Mouse (Mus musculus): ENCODE results near the gene Acss2.

Acss2 gene

DNA sequence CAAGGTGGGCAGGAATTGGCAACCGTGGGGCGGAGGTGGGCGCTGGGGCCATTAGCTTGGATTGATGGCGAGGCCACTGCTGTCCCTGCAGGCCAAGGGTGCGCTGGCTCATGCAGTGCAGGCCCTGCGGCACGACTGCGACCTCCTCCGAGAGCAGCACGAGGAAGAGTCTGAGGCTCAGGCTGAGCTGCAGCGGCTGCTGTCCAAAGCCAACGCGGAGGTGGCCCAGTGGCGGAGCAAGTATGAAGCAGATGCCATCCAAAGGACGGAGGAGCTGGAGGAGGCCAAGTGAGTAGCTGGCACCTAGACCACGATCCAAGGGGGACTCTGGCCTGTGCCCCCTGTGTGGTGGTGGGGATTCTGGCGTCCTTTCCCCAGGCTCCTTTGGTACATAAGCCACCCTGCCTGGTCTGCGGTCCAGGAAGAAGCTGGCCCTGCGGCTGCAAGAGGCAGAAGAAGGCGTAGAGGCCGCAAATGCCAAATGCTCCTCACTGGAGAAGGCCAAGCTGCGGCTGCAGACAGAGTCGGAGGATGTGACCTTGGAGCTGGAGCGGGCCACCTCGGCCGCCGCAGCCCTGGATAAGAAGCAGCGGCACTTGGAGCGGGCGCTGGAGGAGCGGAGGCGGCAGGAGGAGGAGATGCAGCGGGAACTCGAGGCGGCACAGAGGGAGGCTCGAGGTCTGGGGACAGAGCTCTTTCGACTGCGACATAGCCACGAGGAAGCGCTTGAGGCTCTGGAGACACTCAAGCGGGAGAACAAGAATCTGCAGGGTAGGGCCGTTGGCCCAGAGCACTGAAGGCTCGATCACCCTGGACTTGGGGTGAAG is 113.1 kb downstream of the Acss2 start:
- DNase-seq = no peak

DNA sequence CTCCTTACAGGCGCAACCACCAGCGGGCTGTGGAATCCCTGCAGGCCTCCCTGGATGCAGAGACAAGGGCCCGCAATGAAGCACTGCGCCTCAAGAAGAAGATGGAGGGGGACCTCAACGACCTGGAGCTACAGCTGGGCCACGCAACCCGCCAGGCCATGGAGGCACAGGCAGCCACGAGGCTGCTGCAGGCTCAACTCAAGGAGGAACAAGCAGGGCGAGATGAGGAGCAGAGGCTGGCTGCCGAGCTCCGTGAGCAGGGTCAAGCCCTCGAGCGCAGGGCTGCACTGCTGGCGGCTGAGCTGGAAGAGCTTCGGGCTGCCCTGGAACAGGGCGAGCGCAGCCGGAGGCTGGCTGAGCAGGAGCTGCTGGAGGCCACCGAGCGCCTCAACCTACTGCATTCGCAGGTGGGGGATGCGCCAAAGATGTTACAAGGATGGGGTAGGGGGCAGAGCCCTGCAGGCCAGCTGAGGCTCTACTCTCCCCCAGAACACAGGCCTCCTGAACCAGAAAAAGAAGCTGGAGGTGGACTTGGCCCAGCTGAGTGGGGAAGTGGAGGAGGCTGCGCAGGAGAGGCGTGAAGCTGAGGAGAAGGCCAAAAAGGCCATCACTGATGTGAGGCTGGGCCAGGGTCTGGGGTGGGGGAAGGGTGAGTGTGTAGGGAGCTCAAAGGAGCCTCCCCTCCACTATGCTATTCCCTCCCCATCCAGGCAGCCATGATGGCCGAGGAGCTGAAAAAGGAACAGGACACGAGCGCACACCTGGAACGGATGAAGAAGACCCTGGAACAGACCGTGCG is 114.6 kb downstream of the Acss2 start:
- no peak for DNase-seq

DNA sequence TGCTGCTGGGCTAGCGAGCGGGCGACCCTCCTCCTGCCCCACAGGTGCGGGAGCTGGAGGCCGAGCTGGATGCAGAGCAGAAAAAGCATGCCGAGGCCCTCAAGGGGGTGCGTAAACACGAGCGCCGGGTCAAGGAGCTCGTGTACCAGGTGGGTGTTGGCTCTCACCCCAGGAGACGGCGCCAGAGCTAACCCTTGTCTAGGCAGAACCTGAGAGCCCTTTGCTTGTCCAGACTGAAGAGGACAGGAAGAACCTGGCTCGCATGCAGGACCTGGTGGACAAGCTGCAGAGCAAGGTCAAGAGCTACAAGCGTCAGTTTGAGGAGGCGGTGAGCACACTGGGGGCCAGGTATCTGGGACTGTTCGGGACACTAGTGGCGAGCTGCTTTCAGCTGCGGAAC is 115.4 kb downstream of the Acss2 start:
- DNase-seq = peak; percentile 74

DNA sequence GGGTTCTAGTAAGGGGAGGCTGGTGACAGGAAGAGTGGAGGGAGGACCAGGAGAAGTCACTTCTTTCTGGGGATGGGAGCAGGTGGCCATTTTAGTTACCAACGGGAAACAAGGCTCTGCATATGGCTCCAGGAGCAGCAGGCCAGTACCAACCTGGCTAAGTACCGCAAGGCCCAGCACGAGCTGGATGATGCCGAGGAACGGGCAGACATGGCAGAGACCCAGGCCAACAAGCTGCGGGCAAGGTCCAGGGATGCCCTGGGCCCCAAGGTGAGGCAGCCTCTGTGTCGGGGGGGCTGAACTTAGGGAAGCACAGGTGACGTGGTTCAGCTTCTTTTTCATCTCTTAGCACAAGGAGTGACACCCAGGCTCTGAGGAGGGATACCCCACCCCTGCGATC is 116.0 kb downstream of the Acss2 start:
- no peak for DNase-seq

DNA sequence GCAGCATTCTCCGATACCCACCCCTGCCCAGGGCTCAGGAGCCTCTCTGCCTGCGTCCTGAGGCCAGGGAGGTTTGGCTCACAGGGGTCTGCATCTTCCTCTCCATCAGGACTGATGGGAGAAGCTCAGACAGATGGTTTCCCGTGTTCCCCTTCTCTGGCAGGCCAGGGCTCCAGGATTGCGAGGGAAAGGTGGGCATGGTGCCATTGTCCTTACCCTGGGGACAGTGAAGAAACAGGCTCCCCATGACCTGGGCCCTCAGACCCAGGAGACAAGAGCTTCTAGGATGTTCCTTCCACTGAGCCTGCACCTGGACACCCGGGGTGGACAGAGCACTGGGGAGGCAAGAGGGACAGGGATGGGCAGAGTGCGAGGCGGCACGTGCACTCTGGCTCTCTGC is 116.8 kb downstream of the Acss2 start:
- DNase-seq = no peak
